Mouse (Mus musculus) ovary, postnatal 10 days (tissue): ENCODE measurements around the gene Twnk.

ENCODE experiments used
- DNase-seq: peaks from one replicate; pipeline ENCODE4 v3.0.0; 2022; ENCODE audit warnings: low spot score

The Twnk gene

DNA sequence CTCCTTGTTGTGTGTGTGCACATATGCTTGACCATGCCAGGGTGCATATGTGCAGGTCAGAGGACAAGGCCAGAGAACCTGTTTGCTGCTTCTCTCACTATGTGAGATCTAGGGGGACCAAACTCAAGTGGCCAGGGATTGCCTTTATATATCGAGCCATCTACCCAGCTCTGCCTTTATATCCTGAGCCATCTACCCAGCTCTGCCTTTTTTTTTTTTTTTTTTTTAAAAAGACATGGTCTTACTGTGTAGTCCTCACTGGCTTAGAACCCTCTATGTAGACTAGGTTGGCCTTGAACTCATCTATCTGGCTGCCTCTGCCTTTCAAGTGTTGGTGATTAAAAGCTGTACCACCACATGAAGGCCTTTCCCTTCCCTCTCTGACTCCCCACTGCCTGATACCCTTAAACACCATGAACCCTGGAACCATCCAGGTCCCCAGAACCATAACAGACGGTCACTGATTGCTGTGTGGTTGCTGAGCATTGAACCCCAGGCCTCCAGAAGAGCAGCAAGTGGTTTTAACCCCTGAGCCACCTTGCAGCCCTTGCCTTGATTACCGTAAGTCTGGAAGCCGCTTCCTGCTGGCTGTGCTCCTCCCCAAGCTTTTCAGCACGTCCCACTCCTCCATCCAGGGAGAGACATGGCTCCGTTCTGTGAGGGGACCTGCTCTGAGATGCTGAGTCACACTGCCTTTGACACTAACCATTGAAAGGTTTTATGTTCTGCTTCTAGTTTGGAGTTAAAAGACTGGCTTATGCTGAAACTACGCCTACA lies 1.5 kb upstream of the Twnk start:
- DNase-seq = no peak

DNA sequence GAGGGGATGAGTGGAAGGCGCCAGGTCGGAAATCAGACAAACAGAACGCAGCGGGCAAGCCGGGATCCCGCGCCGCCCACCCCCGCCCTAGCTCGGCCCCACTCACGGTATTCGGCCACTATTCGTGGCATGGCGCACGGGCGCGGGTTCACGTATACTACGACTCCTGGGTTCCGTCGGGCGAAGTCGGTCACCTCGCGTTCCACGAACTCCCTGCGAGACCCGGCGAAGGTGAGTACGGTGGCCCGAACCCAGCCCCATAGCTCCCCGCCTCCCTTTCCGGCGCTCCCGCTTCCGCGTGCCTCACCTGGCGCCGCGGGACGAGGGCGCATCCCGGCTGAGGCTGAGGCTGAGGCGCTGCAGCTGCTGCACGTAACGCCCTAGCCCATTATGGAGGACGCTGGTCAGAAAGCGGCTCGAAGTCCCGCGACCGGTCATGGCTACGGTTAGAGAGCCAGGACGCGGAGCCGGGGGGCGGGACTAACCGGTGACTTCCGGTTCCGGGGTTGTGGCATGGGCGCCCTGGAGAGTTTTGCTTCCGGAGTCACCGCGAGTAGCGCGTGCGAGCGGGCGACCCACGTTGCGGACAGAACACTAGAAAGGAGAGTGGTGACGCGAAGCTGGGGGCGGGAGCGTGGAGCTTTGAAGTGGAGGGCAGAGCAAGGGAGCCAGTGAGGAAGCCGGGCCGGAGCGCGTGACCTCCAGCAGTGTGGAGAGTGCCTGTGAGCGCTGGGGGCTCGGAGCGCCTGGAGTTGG lies 672 bp downstream of the Twnk start, which contains the start of gene Mrpl43:
Gene Mrpl43, minus strand, starts transcription at position 486 of the 756 bp plus-strand sequence.
- peak; percentile 91 for DNase-seq

DNA sequence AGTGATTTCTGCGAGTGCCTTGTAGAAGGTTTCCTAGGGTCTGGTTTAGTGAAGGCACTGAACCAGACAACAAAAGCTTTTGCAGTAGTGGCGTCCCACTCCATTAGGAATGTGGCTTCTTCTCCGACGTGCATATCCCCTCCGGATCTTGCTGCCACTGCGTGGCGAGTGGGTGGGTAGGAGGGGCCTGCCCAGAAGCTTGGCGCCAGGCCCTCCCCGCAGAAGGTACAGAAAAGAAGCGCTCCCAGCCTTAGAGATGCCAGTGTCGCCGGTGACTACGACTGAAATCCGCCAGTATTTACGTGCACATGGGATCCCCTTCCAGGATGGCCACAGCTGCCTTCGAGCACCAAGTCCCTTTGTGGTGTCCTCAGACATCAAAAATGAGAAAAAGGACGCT lies 1.6 kb downstream of the Twnk start:
- no peak for DNase-seq

DNA sequence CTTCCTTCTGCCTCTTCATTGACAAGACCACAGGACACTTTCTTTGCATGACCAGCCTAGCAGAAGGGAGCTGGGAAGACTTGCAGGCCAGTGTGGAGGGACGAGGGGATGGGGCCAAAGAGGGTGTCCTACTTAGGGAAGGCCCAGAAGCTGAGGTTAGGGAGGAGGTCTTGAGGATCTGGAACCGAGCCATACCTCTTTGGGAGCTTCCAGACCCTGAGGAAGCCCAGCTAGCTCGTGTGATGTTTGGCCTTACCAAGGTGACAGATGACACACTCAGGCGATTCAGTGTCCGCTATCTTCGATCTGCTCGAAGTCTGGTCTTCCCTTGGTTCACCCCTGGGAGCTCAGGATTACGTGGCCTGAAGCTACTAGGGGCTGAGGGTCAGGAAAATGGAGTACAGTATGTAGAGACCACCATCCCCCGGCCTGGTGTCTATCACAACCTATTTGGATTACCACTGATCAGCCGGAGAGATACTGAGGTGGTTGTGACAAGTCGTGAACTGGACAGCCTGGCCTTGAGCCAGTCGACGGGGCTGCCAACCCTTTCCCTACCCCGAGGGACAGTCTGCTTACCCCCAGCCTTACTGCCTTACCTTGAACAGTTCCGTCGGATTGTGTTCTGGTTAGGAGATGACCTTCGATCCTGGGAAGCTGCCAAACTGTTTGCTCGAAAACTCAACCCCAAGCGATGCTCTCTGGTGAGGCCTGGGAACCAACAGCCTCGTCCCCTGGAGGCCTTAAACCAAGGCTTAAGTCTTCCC lies 2.1 kb downstream of the Twnk start:
- DNase-seq = no peak

DNA sequence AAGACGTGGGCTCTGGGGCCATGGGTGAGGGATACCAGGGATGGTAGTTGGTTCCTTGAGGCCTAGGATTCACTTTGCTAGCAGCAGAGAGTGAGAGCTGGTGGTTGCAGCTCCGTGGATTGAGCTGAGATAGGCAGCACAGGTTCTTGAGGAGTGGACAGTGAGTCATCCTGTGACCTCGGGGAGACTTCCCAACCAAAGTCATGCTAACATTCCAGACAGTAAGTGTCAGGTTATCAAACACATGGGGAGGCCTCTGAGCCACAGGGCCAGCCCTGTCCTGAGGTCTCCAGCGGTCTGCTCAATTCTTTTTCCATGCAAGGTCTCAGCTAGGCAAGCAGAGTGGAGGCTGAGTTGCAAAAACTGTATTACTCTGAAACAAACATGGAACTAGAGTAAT lies 5.2 kb downstream of the Twnk start:
- DNase-seq = no peak

DNA sequence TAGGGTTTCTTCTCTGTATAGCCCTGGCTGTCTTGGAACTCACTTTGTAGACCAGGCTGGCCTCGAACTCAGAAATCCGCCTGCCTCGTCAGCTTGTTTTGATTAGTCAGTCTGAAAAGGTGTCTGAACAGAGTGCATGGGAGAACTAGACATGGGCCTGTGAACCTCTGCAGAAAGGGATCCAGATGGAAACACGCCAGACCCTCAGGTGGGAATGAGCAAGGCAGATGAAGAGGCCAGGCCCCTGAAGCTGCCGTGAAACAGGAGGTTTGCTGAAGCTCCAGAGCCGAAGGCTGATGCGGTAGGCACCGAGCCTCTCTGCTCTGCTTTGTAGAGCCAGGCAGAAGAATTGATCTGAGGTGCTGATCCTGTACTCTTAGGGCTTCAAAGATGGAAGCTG lies 6.8 kb downstream of the Twnk start:
- no peak for DNase-seq

DNA sequence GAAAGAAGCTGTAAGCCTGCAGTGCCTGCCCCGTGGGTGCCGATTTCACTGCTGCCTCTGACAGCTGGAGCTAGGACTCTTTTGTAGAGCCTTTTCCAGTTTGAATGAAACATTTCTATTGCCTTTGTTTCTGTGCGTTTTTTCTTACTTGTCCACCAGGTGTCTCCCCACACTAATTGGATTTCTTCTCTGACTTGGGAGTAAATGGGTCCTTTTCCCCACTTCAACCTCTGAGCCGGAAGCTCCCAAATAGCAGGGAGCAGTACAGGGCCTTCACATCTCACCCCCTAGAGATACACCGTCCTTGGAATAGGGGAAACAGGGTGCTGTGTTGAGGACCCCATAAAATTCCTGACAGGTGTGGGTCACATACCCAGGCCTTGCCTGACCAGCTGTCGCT lies 7.2 kb downstream of the Twnk start:
- DNase-seq = no peak

DNA sequence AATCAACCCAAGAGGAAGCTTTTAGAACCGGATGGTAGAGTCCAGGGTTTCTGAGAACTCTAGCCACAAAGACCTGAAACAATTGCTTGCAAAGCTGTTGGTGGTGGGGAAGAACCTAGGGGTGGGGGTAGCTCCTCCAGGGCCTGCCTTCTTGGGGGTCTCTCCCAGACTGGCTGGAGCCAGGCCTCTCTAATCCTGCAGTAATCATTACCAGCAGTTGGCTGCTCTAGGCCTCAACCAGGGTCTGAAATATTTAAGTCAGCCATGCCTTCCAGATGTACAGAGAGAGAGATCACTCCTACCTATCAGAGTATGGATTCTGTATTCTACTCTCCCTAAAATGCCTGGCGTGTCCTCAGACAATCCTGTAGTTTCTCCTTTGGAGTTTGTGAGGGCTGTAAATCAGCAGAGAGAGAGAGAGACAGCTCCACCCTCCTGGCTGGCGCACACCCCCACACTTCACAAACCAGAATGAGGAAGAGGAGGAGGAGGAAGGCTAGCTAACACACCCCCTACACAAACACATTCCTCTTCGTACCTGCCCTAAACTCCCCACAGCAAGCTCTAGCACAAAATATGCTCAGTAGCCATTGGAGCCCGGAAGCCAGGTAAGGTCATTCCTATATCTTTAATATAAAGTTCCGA lies 8.2 kb downstream of the Twnk start:
- no peak for DNase-seq

DNA sequence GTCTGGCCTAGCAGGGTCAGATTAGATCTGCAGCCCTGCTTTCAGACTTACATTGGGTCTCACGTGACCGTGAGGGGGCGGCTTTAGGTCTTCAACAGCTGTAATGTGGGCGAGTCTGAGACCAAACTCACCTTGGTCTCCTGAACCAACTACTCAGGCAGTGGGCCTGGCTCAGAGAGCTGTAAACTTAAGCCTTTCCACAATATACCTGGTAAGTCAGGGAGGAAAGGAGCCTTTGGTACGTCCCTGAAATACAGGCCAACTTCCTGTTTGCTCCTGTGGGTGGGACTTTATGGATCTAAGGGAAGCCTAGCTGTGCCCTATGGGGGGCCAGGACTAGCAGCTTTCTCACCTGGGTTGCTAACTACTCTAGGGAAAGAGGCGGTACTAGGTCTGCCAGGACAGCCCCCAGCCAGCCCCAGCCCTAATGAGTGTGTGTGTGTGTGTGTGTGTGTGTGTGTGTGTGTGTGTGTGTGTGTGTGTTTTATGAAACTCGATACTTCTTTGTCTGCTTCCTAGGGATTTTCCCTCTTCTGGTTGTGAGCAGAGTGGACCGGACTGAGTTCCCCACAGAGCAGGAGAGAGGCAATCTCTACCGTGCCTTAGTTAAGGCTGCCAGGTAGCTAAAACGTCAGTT lies 9.0 kb downstream of the Twnk start, which contains the start of gene Lzts2:
Gene Lzts2, plus strand, starts transcription at position 80 of the 637 bp plus-strand sequence.
- DNase-seq = no peak

DNA sequence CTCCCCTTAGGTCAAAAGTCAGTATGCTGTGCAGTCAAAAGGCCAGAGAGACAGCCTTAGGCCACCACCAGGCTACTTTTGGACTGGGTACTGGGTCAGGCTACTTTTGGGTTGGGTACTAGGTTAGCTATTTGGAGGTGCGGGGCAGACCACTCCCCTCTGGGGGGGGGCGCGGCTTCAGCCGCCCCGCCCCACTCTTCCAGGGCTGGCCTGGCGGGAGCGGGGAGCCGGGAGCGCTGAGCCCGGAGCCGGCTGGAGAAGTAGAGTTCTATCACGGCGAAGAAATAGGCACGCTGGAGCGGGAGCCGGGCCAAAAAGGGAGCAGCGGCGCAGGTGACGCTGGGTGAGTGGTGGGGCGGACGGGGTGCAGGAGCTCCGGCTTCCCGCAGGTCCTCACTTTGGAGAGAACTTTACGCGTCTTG lies 9.5 kb downstream of the Twnk start:
- DNase-seq = no peak

DNA sequence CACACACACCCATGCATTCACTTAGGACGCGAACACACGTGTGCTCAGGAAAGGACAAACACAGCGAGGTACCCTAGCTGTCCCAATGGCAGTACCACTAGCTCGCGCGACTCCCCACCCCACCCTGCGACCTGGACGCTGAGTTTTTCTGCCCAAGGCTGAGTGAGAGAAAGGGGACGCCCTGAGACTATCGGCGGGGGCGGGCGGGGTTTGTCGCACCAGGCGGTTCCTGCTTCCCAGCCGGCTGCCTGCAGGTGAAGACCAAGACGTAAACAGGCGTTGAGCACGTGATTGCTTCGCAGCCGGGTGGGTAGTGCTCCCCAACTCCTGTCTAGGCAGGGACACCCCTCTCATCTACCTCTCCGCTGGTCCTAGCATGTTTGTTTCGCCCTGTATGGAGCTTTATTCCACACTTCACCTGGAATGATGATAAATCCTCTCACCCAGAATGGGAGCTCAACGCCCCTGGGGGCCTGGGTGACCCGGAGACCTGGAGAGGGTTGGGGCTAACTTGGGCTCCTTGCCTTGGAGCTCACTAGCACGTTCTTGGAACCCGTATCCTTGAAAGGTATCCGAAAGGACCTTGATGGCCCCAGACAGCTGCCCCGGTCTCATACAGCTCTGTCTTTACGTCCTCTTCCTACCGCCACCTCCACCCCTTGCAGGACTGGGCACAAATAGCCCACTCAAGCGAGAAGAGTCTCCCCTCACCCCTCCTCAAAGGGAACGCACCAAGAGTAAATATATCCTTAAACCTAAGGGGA lies 10.2 kb downstream of the Twnk start:
- DNase-seq = no peak

DNA sequence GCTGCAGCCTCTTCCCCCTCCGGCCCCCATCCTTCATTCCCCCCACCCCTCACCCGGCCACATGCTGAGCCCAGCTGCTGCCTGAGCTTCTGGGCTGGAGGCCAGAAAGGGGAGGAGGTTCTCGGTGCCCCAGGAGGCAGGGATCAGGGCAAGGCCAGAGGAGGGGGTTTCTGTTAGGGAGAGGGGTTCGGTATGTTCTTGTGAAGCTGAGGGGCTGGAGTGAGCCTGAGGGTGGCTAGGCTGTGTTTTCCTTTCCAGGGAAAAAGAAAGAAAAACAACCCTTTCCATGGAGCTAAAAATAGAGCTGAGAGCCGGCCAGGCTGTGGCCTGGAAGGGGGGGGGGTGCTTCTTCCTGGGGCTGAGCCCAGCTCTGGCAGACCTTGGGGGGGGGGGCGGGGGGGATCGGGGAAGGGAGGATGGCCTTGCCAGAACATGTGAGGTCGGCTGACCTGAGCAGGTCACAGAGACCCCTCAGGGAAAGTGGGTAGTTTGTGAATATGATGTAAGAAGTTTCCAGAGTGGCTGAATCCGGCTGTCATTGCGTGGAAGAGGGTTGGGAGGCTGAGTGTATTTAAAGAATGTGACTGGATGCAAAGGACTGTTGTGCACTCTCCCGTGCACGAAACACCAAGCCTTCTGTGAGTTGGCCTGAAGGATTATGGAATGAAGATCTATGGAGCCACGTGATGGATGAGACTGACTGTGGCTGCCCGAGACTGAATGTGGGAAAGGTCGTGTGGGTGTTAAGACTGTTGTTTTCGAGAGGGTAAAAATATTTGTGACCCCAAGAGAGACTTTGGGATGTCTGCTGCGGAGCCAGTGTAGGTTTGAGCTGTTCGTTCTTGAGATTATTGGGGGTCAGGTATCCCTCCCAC lies 11.1 kb downstream of the Twnk start:
- DNase-seq = peak; percentile 63

DNA sequence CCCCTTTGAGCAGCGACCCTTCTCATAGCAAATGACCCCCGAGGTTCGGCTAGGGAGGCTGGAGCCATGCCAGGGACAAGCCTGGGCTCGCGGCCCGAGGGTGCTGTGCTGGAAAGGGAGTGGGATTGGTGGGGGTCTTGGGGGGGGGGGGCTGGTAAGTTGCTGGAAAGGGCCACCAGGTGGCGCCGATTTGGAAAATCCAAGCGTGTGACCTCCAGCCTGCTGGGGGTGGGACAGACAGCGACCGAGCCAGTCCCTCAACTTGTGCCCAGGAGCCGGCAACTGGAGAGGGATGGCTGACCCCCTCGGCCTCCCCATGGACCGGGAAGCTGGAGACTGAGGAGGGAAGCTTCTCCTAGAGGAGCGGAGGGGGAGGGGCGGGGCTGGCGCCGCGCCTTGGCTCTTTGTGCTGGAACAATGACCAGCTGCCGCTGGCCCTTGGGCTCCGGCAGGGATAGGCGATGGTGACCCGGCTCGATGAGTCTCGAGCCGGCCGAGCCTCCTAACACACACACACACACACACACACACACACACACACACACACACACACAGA lies 11.8 kb downstream of the Twnk start:
- peak; percentile 84 for DNase-seq

DNA sequence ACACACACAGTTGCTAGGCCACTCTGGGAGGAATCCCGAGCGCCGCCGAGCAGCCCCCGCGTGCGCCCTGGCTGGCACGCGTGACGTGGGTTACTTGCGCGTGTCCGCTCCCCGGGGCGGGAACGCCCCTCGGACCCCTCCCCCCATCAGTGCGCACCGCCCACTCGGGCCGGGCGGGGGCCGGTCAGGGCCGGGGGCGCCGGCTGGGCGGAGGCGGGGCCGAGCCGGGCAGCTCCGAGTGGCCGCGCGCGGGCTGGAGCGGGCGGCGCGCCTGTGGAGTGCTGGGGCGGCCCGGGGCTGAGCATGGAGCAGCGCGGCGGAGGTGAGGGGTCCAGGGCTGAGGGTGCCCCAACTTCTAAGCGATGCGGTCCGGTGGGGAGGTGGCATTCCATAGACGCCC lies 12.4 kb downstream of the Twnk start:
- DNase-seq = peak; percentile 84

DNA sequence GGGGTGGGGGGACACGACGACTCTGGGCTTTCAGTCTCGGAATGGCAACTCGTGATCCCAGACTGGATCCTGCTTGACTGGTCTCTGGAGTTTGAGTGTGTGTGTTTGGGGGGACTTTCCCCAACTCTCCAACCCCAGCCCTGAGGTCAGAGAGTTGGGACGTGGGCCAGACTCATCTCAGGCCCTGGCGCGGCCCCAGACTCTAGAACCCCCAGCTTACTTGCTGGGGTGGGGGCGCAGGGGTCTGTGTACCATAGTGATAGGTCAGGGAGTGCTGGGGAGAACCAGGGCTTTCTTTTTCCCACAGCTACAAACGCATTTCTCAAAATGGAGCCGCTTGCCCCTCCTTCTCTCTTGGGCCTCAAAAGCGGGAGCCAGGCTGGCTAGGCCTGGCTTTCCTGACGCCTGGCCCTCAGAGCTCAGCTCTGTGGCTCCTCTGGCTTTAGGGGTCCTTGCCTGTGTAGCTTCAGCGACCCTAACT lies 12.9 kb downstream of the Twnk start:
- no peak for DNase-seq

DNA sequence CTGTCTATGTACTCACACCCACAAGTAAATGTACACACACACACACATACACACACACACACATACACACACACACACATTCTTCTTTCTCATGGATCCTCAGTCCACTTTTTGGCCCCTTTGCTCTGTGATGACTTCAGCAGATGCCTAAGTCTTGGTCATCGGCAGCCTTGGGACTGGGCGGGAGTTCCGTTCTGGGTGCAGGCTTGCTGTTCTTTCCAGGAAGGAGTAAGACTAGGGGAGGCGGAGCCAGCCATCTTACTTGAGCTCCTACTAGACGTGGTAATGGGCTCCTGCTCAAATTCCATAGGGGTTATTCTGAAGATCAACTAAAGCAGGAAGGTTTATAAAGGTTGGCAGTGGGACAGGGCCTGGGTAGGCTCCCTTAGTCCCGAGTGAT lies 14.9 kb downstream of the Twnk start:
- DNase-seq = no peak

DNA sequence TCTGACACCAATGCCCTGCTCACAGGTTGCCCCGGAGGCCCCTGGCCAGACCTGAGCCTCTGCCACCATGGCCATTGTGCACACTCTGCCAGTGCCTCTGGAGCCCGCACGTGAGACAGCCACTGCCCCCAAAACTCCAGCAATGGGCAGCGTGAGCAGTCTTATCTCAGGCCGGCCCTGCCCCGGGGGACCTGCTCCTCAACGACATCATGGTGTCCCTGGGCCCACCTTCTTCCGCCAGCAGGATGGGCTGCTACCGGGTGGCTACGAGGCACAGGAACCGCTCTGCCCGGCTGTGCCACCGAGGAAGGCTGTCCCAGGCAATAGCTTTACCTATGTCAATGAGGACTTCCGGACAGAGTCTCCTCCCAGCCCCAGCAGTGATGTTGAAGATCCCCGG lies 15.9 kb downstream of the Twnk start:
- DNase-seq = no peak

DNA sequence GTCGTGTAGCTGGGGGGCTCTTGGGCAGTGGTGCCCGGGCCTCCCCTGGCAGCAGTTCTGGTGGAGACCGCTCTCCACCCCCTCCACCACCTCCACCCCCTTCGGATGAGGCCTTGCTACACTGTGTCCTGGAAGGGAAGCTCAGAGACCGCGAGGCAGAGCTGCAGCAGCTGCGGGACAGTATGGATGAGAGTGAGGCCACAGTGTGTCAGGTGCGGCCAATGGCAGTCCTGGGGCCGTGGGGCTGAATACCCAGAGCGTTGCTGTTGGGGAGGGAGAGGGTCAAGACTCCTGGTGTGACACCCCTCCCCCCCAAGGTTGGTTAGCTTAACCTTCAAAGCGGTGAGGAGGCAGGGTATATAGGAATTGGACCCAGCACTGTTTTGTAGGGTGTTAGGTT lies 18.5 kb downstream of the Twnk start:
- DNase-seq = no peak

DNA sequence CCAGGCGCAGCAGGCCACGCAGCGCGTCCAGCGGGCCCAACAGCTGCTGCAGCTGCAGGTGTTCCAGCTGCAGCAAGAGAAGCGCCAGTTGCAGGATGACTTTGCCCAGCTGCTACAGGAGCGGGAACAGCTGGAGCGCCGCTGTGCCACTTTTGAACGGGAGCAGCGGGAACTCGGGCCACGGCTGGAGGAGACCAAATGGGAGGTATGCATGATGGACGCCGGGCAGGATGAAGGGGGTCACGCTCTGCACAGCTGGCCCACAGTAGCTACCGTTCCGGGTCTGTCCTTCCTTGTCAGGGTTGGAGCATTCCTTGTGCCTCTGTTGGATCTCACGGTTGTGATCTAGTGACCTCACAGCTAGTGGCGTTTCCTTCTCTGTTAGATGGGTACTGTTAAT lies 19.3 kb downstream of the Twnk start:
- no peak for DNase-seq
